Mouse (Mus musculus): Measurements from ENCODE around the gene Gm5767.

Gene Gm5767

GRCm38 (mm10) chr16:8680470-8680869, at the start of gene Gm5767:
Gm5767 (plus strand) TSS chr16:8680770.
- WGBS: 74% methylated on average over 5 of the region's 5 CpGs

GRCm38 (mm10) chr16:8631428-8631827, 49.1 kb upstream of the Gm5767 start:
- 90% methylated on average over 5 of the region's 5 CpGs for WGBS

GRCm38 (mm10) chr16:8636867-8637216, 43.7 kb upstream of the Gm5767 start:
- under 1% methylated on average over 13 of the region's 13 CpGs for WGBS

- under 1% methylated on average over 59 of the region's 59 CpGs for WGBS
These were observed 43.1 kb upstream of the Gm5767 start, which contains the start of the genes Pmm2 and Tmem186 for GRCm38 (mm10) chr16:8637217-8638051. Pmm2 (plus strand) TSS chr16:8637674. Tmem186 (minus strand) TSS chr16:8637712.

GRCm38 (mm10) chr16:8638131-8638530, 42.4 kb upstream of the Gm5767 start:
- WGBS: 41% methylated on average over 7 of the region's 7 CpGs

GRCm38 (mm10) chr16:8639466-8640191, 40.9 kb upstream of the Gm5767 start:
- 84% methylated on average over 11 of the region's 11 CpGs for WGBS

- 72% methylated on average over 2 of the region's 2 CpGs for WGBS
These were observed 36.7 kb upstream of the Gm5767 start for GRCm38 (mm10) chr16:8643855-8644254.

GRCm38 (mm10) chr16:8645546-8645945, 35.0 kb upstream of the Gm5767 start:
- 66% methylated on average over 6 of the region's 6 CpGs for WGBS

- WGBS: over 99% methylated on average over 3 of the region's 3 CpGs
These were observed 30.6 kb upstream of the Gm5767 start for GRCm38 (mm10) chr16:8650007-8650406.

- 73% methylated on average over 6 of the region's 6 CpGs for WGBS
These were observed 25.5 kb upstream of the Gm5767 start for GRCm38 (mm10) chr16:8655108-8655507.

GRCm38 (mm10) chr16:8655599-8655998, 25.0 kb upstream of the Gm5767 start:
- WGBS: 86% methylated on average over 9 of the region's 9 CpGs

- WGBS: 85% methylated on average over 2 of the region's 2 CpGs
These were observed 24.3 kb upstream of the Gm5767 start for GRCm38 (mm10) chr16:8656256-8656655.

GRCm38 (mm10) chr16:8658349-8658748, 22.2 kb upstream of the Gm5767 start:
- 81% methylated on average over 4 of the region's 4 CpGs for WGBS

- WGBS: 71% methylated on average over 4 of the region's 4 CpGs
These were observed 21.8 kb upstream of the Gm5767 start for GRCm38 (mm10) chr16:8658764-8659163.

GRCm38 (mm10) chr16:8663022-8663421, 17.5 kb upstream of the Gm5767 start:
- 54% methylated on average over 2 of the region's 2 CpGs for WGBS

GRCm38 (mm10) chr16:8663606-8664539, 16.7 kb upstream of the Gm5767 start:
- WGBS: 71% methylated on average over 24 of the region's 24 CpGs

GRCm38 (mm10) chr16:8665367-8665766, 15.2 kb upstream of the Gm5767 start:
- 77% methylated on average over 5 of the region's 5 CpGs for WGBS

- WGBS: 67% methylated on average over 2 of the region's 2 CpGs
These were observed 14.1 kb upstream of the Gm5767 start for GRCm38 (mm10) chr16:8666452-8666851.

- 73% methylated on average over 7 of the region's 7 CpGs for WGBS
These were observed 13.3 kb upstream of the Gm5767 start for GRCm38 (mm10) chr16:8667261-8667660.

- 80% methylated on average over 4 of the region's 4 CpGs for WGBS
These were observed 12.8 kb upstream of the Gm5767 start for GRCm38 (mm10) chr16:8667814-8668213.

- WGBS: 72% methylated on average over 2 of the region's 2 CpGs
These were observed 12.2 kb upstream of the Gm5767 start for GRCm38 (mm10) chr16:8668386-8668785.

- WGBS: 66% methylated on average over 5 of the region's 5 CpGs
These were observed 11.1 kb upstream of the Gm5767 start for GRCm38 (mm10) chr16:8669432-8669831.
